Mouse (Mus musculus): ENCODE results near the gene Tmeff2. TPM values are rescaled to one million over a fixed set of nuclear protein-coding genes. Genes with fewer than 3 reads are reported as not detected.

Tmeff2 gene
- total RNA-seq, 1 experiment from 2014 or later = not detected

- no peak for ATAC-seq (replicated peaks; ENCODE audit: low read depth, poor library complexity, severe bottlenecking)
Measured at GRCm38 (mm10) chr1:50979358-50980081, 79.1 kb downstream of the Tmeff2 start.

- ATAC-seq (replicated peaks; ENCODE audit: low read depth, poor library complexity, severe bottlenecking) = no peak
Measured at GRCm38 (mm10) chr1:50980591-50980990, 80.1 kb downstream of the Tmeff2 start.

DNA sequence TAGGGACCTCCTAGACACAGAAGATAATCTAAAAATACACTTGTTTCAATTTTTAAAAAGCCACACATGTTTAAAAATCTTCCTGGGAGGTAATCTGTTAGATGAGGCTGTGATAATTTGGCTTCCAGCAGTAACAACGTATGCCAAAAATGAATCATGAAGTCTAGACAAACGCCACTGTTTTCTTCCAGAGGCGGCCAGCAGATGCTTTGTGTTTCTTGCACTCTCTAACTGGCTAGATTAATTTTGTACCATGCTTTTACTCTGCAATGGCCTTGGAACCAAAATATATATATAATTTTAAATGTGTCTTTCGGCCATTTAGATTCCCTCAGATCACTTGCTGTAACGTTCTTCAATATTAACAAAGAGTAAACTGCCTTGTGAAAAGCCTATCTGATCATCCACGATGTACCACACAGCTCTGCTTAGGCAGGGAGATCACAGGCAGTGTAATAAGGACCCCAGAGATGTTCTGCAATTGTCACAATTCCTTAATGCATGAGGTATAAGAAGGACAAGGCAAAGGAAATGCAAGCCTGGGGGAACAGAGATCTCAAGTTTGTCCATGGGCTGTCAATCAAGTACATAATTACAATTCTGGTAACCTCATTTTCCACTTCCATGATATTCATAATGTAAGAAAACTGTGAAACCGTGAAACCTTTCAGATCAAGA lies 80.8 kb downstream of the Tmeff2 start:
- no peak for ATAC-seq (replicated peaks; ENCODE audit: low read depth, poor library complexity, severe bottlenecking)

DNA sequence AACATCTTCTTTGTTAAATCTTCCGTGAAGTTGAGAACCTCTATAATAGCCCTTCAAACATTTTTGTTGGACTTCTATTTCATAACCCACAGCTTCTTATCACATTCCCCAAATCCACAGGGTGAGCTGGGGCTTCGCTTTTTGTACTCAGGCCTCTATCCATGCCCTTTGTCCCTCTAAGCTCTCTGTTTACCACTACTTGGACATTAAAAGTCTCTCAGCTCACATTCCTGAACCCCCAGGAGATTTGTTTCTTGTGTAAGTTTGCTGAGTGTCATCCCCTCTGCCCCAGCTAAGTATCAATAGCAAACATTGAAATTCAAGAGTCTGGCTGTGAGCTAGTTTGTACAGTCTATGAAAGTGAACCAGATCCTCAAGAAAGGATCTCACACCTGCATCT lies 90.2 kb downstream of the Tmeff2 start:
- ATAC-seq (replicated peaks; ENCODE audit: low read depth, poor library complexity, severe bottlenecking) = no peak

DNA sequence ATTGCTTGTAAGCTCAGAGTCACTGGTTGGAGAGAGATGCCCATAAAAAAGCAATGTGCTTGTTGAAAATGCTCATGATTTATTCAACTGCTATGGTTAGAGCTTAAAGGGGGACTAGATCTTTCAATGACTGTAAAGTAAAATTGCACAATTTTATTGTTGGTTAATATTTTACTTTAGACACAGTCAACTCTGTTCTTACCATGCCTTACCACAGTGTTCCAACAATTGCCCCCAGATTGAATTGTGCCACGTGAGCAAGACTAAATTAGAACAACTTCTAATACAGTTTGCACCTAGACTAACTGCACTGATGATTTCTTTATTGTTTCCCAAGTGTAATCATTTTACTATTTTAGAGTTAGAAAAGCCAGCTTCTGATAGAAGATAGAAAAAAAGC lies 94.1 kb downstream of the Tmeff2 start:
- no peak for ATAC-seq (replicated peaks; ENCODE audit: low read depth, poor library complexity, severe bottlenecking)

GRCm38 (mm10) chr1:50999793-51000192 lies 99.3 kb downstream of the Tmeff2 start:
- no peak for ATAC-seq (replicated peaks; ENCODE audit: low read depth, poor library complexity, severe bottlenecking)

DNA sequence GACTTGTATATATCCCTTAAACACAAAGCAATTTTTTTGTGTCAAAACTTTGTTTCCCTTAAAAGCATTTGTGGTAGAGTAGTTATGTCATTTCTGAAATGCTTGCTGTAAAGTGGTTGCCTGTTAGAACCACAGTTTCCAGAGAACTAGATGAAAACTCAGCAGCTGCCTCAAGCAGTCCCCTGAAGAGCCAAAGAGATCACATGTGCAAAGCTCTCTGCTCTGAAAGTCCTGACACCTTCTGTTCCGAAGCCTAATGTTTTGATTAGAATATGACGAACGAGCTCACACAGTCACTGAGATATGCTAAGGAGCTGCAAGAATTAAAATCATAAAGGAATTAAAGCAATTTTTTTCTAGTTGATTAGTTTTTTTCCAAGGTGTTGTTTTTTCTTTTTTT lies 107.9 kb downstream of the Tmeff2 start:
- ATAC-seq (replicated peaks; ENCODE audit: low read depth, poor library complexity, severe bottlenecking) = no peak

DNA sequence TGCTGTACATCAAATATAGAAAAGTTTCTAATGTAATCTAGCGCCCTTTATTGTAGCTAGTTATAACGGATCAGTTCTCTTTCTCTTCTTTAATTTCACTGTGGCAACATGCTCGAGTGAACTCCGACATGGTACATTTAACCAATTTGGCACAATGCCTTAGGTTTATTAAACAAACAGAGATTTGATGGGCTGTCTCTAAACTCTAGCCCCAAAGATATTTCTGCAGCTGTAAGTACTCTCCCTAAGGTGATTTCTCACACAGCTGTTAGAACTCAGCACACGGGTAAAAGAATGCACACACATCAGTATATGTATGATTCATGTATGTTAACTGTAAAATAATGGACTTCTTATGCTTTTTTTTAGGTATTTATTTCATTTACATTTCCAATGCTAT lies 139.8 kb downstream of the Tmeff2 start:
- no peak for ATAC-seq (replicated peaks; ENCODE audit: low read depth, poor library complexity, severe bottlenecking)

- no peak for ATAC-seq (replicated peaks; ENCODE audit: low read depth, poor library complexity, severe bottlenecking)
Measured at GRCm38 (mm10) chr1:51044810-51045209, 144.4 kb downstream of the Tmeff2 start.

GRCm38 (mm10) chr1:51064549-51064948 lies 164.1 kb downstream of the Tmeff2 start:
- no peak for ATAC-seq (replicated peaks; ENCODE audit: low read depth, poor library complexity, severe bottlenecking)

GRCm38 (mm10) chr1:51065652-51066051 lies 165.2 kb downstream of the Tmeff2 start:
- no peak for ATAC-seq (replicated peaks; ENCODE audit: low read depth, poor library complexity, severe bottlenecking)

- ATAC-seq (replicated peaks; ENCODE audit: low read depth, poor library complexity, severe bottlenecking) = no peak
Measured at GRCm38 (mm10) chr1:51068814-51069213, 168.4 kb downstream of the Tmeff2 start.

- no peak for ATAC-seq (replicated peaks; ENCODE audit: low read depth, poor library complexity, severe bottlenecking)
Measured at GRCm38 (mm10) chr1:51069288-51069687, 168.8 kb downstream of the Tmeff2 start.

GRCm38 (mm10) chr1:51074076-51074475 lies 173.6 kb downstream of the Tmeff2 start:
- ATAC-seq (replicated peaks; ENCODE audit: low read depth, poor library complexity, severe bottlenecking) = no peak

DNA sequence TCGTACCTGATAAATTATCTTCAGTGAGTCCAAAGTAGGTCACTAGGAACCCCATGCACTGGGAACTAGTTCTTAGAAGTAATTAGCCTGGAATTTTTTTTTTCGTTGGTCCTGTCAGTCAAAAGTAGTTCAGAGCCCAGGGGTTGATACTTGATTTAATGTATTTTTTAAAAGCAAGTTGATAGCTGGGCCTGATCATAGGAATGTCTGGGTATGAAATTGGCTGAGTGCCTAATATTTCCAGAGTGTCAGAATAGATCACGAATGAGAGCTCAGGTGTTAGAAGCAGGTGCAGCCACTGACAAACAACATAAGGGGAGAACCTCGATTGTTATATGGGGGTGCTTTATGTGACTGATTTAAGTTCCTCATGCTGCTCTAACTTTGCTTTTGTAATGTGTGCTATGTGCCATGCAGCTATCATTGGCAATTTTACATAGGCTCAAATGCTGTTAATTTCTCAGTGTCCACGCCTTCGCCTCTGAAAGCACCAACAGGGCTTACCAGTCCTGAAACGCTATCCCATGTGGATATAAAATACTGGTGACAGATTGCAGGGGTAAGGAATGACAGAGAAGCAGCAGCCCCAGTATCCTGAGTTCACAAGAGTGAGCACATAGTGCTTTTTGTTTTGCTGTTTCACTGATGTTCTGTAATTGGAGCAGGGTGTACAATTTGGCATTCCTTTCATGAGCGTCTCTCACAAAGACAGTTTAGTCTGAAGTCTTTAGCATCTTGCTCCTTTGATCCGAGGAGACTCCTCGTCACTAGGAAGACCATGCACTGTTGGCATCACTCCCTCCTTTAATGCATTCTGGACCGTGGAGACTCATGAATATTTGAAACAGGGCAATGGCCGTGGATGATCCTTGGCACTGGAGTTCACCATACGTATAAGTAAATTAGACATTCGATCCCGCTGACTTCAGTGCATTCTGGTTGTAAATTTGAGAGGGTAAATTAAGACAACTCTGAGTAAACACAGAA lies 175.6 kb downstream of the Tmeff2 start:
- no peak for ATAC-seq (replicated peaks; ENCODE audit: low read depth, poor library complexity, severe bottlenecking)

GRCm38 (mm10) chr1:51088921-51089320 lies 188.5 kb downstream of the Tmeff2 start:
- ATAC-seq (replicated peaks; ENCODE audit: low read depth, poor library complexity, severe bottlenecking) = no peak

DNA sequence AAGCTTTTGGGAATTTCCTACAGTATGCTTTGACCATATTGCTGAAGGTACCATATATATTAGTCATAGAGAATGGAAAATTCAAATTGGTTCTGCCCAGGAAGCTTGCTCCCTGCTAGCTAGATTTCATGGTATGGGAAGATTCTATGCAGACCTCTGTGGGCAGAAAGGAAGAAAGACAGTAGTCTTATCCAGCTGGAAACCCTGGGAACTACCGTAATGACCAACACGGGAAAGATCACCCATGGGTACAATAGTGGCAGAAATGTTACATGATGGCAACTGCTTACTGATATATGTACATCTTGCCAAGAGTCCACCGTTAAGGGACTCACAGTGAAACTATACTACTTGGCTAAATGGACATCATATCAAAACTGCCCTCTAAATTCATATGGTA lies 189.4 kb downstream of the Tmeff2 start:
- ATAC-seq (replicated peaks; ENCODE audit: low read depth, poor library complexity, severe bottlenecking) = no peak

DNA sequence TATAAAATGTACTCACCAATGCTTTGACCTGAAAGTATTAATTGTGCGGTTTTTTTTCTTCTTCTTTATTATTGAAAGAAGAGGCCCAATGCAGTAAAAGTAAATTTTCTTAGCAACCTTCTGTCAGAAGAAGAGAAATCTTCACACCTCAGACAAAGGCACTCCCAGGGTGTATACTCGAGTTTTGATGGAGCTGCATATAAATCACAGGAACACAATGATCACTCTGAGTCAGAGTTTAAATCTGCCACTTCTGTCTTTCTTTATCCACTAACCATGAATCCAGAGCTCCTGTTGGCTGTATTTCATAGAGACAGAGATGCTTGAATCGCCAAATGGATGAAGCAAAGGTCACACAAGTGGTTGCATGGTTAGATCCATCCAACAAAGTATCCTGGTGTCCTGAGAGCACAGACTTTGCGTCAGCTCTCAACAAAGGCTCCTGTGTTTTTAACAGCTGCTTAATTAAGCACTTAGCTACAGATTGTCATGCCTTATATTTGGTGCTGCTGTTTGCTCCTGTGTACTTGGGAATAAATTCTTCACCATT lies 189.8 kb downstream of the Tmeff2 start:
- no peak for ATAC-seq (replicated peaks; ENCODE audit: low read depth, poor library complexity, severe bottlenecking)

GRCm38 (mm10) chr1:51094713-51095112 lies 194.3 kb downstream of the Tmeff2 start:
- ATAC-seq (replicated peaks; ENCODE audit: low read depth, poor library complexity, severe bottlenecking) = no peak

DNA sequence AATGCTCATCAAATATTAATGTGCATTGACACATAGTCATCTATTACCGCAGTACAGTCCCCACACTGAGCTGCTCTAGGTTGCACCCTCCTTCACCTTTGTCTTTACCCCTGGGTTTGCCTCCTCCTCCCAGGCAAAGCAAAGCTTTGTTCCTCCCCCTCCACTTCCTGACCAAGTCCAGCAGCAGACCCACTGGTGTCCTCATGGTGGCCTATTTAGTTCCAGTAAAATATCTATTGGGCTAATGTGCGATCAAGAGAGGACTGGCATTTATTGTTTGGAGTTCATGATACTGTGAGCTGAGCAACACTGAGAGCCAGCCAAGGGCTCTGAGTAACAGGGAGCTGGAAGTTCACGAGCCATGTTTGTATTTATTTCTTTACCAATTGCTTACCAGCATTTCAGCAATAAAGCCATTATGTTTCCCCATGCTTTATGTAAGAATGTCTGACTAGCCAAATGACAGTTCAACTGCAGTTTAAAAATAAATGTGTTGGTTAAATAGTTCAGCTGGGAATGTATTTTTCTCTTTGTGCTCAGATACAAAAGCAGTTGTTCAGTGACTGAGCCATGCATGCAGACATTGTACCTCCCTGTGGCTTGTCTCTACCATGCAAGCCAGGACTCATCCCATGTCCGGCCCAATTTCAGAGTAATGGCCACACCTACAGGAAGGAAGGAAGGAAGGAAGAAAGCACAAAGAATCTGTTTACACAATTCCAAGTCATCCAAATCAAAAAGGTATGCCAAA lies 196.6 kb downstream of the Tmeff2 start:
- no peak for ATAC-seq (replicated peaks; ENCODE audit: low read depth, poor library complexity, severe bottlenecking)

Measured in common myeloid progenitor, adult 5-6 weeks (primary cell).